Mouse (Mus musculus): ENCODE measurements at regions not wholly inside any gene's neighbourhood (a gene's known extent, or its start where the extent isn't known, plus 50 kb on each side); places are given as distances from the start of the nearest gene placed in this dataset.

DNA sequence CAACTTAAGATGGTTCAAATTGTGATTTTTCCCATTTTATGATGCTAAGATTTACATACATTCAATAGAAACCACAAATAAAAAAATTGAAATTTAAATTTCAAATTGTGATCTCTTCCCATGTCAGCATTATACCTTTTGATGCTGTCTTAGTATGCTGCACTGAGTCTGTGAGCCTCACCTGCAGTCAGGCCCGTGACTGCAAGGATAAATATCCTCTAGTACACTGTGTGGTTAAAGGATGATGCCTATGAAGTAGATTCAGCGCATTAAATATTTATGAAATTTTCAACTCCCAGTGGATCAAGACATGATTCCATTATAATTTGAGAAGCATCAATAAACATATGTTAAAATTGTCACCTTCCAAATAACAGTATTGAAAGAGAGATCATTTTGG is 340.4 kb downstream of the Mllt3 start:
- TF ChIP-seq POLR2A (IDR thresholded peaks at IDR 0.05; ENCODE audit: control insufficient read depth, low read depth, low read length) (no peak), CTCF (IDR thresholded peaks at IDR 0.05; ENCODE audit: control insufficient read depth, insufficient read depth, insufficient replicate concordance, low read depth, low read length) (no peak)
